Mouse (Mus musculus): ENCODE measurements around the gene Kcnq1.

The Kcnq1 gene

GRCm38 (mm10) chr7:143136125-143136524, 30.0 kb downstream of the Kcnq1 start:
- no peak for DNase-seq (ENCODE audit: low read depth, low spot score)

- DNase-seq (ENCODE audit: low read depth, low spot score) = no peak
Observed at GRCm38 (mm10) chr7:143136561-143136960, 30.4 kb downstream of the Kcnq1 start.

GRCm38 (mm10) chr7:143138789-143139188, 32.6 kb downstream of the Kcnq1 start:
- DNase-seq (ENCODE audit: low read depth, low spot score) = peak; percentile 47

GRCm38 (mm10) chr7:143139932-143140331, 33.8 kb downstream of the Kcnq1 start:
- DNase-seq (ENCODE audit: low read depth, low spot score) = no peak

- DNase-seq (ENCODE audit: low read depth, low spot score) = no peak
Observed at GRCm38 (mm10) chr7:143142680-143143079, 36.5 kb downstream of the Kcnq1 start.

GRCm38 (mm10) chr7:143147015-143147414, 40.9 kb downstream of the Kcnq1 start:
- no peak for DNase-seq (ENCODE audit: low read depth, low spot score)

GRCm38 (mm10) chr7:143151171-143151570, 45.0 kb downstream of the Kcnq1 start:
- peak; percentile 32 for DNase-seq (ENCODE audit: low read depth, low spot score)

GRCm38 (mm10) chr7:143152350-143152749, 46.2 kb downstream of the Kcnq1 start:
- no peak for DNase-seq (ENCODE audit: low read depth, low spot score)

- DNase-seq (ENCODE audit: low read depth, low spot score) = peak; percentile 71
Observed at GRCm38 (mm10) chr7:143153915-143154373, 47.8 kb downstream of the Kcnq1 start.

GRCm38 (mm10) chr7:143154458-143154871, 48.3 kb downstream of the Kcnq1 start:
- DNase-seq (ENCODE audit: low read depth, low spot score) = no peak

GRCm38 (mm10) chr7:143155257-143155656, 49.1 kb downstream of the Kcnq1 start:
- DNase-seq (ENCODE audit: low read depth, low spot score) = no peak

GRCm38 (mm10) chr7:143158690-143159425, 52.7 kb downstream of the Kcnq1 start:
- DNase-seq (ENCODE audit: low read depth, low spot score) = no peak

GRCm38 (mm10) chr7:143159446-143159845, 53.3 kb downstream of the Kcnq1 start:
- DNase-seq (ENCODE audit: low read depth, low spot score) = no peak

- no peak for DNase-seq (ENCODE audit: low read depth, low spot score)
Observed at GRCm38 (mm10) chr7:143160057-143160456, 53.9 kb downstream of the Kcnq1 start.

- DNase-seq (ENCODE audit: low read depth, low spot score) = no peak
Observed at GRCm38 (mm10) chr7:143162051-143162450, 55.9 kb downstream of the Kcnq1 start.

- no peak for DNase-seq (ENCODE audit: low read depth, low spot score)
Observed at GRCm38 (mm10) chr7:143164074-143164473, 57.9 kb downstream of the Kcnq1 start.

GRCm38 (mm10) chr7:143165687-143166265, 59.6 kb downstream of the Kcnq1 start:
- DNase-seq (ENCODE audit: low read depth, low spot score) = no peak

GRCm38 (mm10) chr7:143167275-143167674, 61.1 kb downstream of the Kcnq1 start:
- DNase-seq (ENCODE audit: low read depth, low spot score) = no peak

GRCm38 (mm10) chr7:143169371-143169770, 63.2 kb downstream of the Kcnq1 start:
- no peak for DNase-seq (ENCODE audit: low read depth, low spot score)

- DNase-seq (ENCODE audit: low read depth, low spot score) = no peak
Observed at GRCm38 (mm10) chr7:143172914-143173547, 66.9 kb downstream of the Kcnq1 start.

GRCm38 (mm10) chr7:143174633-143175032, 68.5 kb downstream of the Kcnq1 start:
- DNase-seq (ENCODE audit: low read depth, low spot score) = no peak

GRCm38 (mm10) chr7:143178831-143179230, 72.7 kb downstream of the Kcnq1 start:
- DNase-seq (ENCODE audit: low read depth, low spot score) = no peak

GRCm38 (mm10) chr7:143180761-143181160, 74.6 kb downstream of the Kcnq1 start:
- no peak for DNase-seq (ENCODE audit: low read depth, low spot score)
